Mouse (Mus musculus) stomach, embryonic 15.5 days (tissue): Measurements from ENCODE around the gene Gm7271. TPM values are rescaled to one million over a fixed set of nuclear protein-coding genes. Genes with fewer than 3 reads are reported as not detected.

ENCODE experiments used
- polyA plus RNA-seq: library from polyadenylated mRNA; unstranded; fragments of >200 nt; fragmentation: Nextera tagmentation; extraction: Ambion mirVana; gene quantifications from 2 replicates; pipeline ENCODE4 v1.2.1, GENCODE M21; 2015

The Gm7271 gene
- polyA plus RNA-seq, 1 experiment from 2014 or later = not detected

Other genes with a start within 250 kb of the Gm7271 start
- 13.5 and 13.7 TPM in 2 replicates for gene Clock, start 179.2 kb upstream of the Gm7271 start, polyA plus RNA-seq
- not detected in 2 replicates for gene Pdcl2, start 152.9 kb upstream of the Gm7271 start, polyA plus RNA-seq
- 0.17 and 0.54 TPM in 2 replicates for gene Nmu, start 120.3 kb upstream of the Gm7271 start, polyA plus RNA-seq
- gene Exoc1, start 45.3 kb downstream of the Gm7271 start, polyA plus RNA-seq = 26.5 and 31.8 TPM in 2 replicates
- 6.7 and 7.1 TPM in 2 replicates for gene Cep135, start 104.7 kb downstream of the Gm7271 start, polyA plus RNA-seq
- 15.8 and 18.0 TPM in 2 replicates for gene C530008M17Rik, start 172.5 kb downstream of the Gm7271 start, polyA plus RNA-seq